Mouse (Mus musculus): ENCODE data around the gene Pdzrn3. TPM values are rescaled to one million over a fixed set of nuclear protein-coding genes. Genes with fewer than 3 reads are reported as not detected.

Pdzrn3 gene
- total and polyA plus RNA-seq, 3 experiments, result 0.08 TPM; not detected in 2

- DNase-seq (ENCODE audit: low read depth, low spot score), result no peak
- Histone ChIP-seq H3K9ac (ENCODE audit: control insufficient read depth, low read depth, low read length, poor library complexity, severe bottlenecking) (no peak overlapping the region), H3K4me1 (ENCODE audit: control insufficient read depth in 1 of 2, insufficient read depth in 2 of 2, low read length in 2 of 2) (peaks cover 6 to 19% of the 10 kb centered on the region in 2 experiments), H3K4me3 (ENCODE audit: control insufficient read depth in 1 of 2, insufficient read depth in 1 of 2, low read depth in 2 of 2, low read length in 2 of 2) (no peak overlapping the region), H3K27ac (ENCODE audit: control insufficient read depth, low read depth, low read length) (no peak overlapping the region), H3K36me3 (ENCODE audit: control insufficient read depth in 1 of 2, insufficient read depth in 2 of 2, low read length in 2 of 2) (peaks cover 0 to 10% of the 10 kb centered on the region in 2 experiments; a peak in 2 of 4 replicates), H3K9me3 (replicated peaks; ENCODE audit: insufficient read depth, low read length) (no peaks in the 10 kb centered on the region), H3K27me3 (ENCODE audit: control insufficient read depth in 1 of 2, insufficient read depth in 2 of 2, low read length in 2 of 2) (no peaks in the 10 kb centered on the region), H3K79me2 (ENCODE audit: control insufficient read depth, insufficient read depth, low read length, poor library complexity) (no peaks in the 10 kb centered on the region)
- TF ChIP-seq TBP (IDR thresholded peaks at IDR 0.05; ENCODE audit: low read depth, low read length), result no peak
- TF ChIP-seq USF2 (IDR thresholded peaks at IDR 0.05; ENCODE audit: borderline replicate concordance in 1 of 2, insufficient read depth in 1 of 2, low read depth in 1 of 2, low read length in 2 of 2), result no peak
- no peak for TF ChIP-seq RCOR1 (IDR thresholded peaks at IDR 0.05; ENCODE audit: low read depth, low read length)
- no peak for TF ChIP-seq POLR2A (IDR thresholded peaks at IDR 0.05; ENCODE audit: control insufficient read depth in 1 of 2, insufficient read depth in 1 of 2, low read depth in 1 of 2, low read length in 2 of 2, poor library complexity in 1 of 2)
- no peak for TF ChIP-seq MEF2A (IDR thresholded peaks at IDR 0.05; ENCODE audit: extremely low read depth, insufficient replicate concordance, low read depth, low read length, poor library complexity, severe bottlenecking)
- no peak for TF ChIP-seq ZNF384 (IDR thresholded peaks at IDR 0.05; ENCODE audit: low read depth, low read length)
- TF ChIP-seq NELFE (IDR thresholded peaks at IDR 0.05; ENCODE audit: low read depth, low read length), result no peak
- no peak for TF ChIP-seq RAD21 (IDR thresholded peaks at IDR 0.05; ENCODE audit: low read depth, low read length)
- no peak for TF ChIP-seq JUND (IDR thresholded peaks at IDR 0.05; ENCODE audit: low read depth, low read length)
- TF ChIP-seq POLR2AphosphoS5 (IDR thresholded peaks at IDR 0.05; ENCODE audit: borderline replicate concordance, low read depth, low read length), result no peak
- no peak for TF ChIP-seq TCF12 (IDR thresholded peaks at IDR 0.05; ENCODE audit: low read depth, low read length)
- TF ChIP-seq MAZ (IDR thresholded peaks at IDR 0.05; ENCODE audit: low read depth, low read length), result no peak
- TF ChIP-seq CHD2 (IDR thresholded peaks at IDR 0.05; ENCODE audit: low read length), result no peak
- TF ChIP-seq CTCF (IDR thresholded peaks at IDR 0.05 in 2 of 3, conservative IDR thresholded peaks at IDR 0.05 in 1 of 3; ENCODE audit: control insufficient read depth in 1 of 3, insufficient read depth in 1 of 3, low read depth in 2 of 3, low read length in 3 of 3, poor library complexity in 1 of 3, severe bottlenecking in 1 of 3), result no peak
- TF ChIP-seq NRF1 (IDR thresholded peaks at IDR 0.05; ENCODE audit: insufficient read depth, low read depth, low read length, poor library complexity, severe bottlenecking), result no peak
- no peak for TF ChIP-seq KAT2A (conservative IDR thresholded peaks at IDR 0.05; ENCODE audit: low read depth, low read length)
- no peak for TF ChIP-seq EP300 (IDR thresholded peaks at IDR 0.05; ENCODE audit: low read depth in 1 of 2, low read length in 2 of 2)
Measured at GRCm38 (mm10) chr6:101310491-101310890, 67.2 kb downstream of the Pdzrn3 start.

- Histone ChIP-seq H3K4me1 (ENCODE audit: control insufficient read depth in 1 of 2, insufficient read depth in 2 of 2, low read length in 2 of 2) (peaks cover 11 to 30% of the 10 kb centered on the region in 2 experiments), H3K36me3 (ENCODE audit: control insufficient read depth in 1 of 2, insufficient read depth in 2 of 2, low read length in 2 of 2) (peaks cover 0 to 24% of the 10 kb centered on the region in 2 experiments; a peak in 2 of 4 replicates), H3K9ac (ENCODE audit: control insufficient read depth, low read depth, low read length, poor library complexity, severe bottlenecking) (no peak overlapping the region), H3K9me3 (replicated peaks; ENCODE audit: insufficient read depth, low read length) (no peaks in the 10 kb centered on the region), H3K4me3 (ENCODE audit: control insufficient read depth in 1 of 2, insufficient read depth in 1 of 2, low read depth in 2 of 2, low read length in 2 of 2) (no peak overlapping the region), H3K27me3 (ENCODE audit: control insufficient read depth in 1 of 2, insufficient read depth in 2 of 2, low read length in 2 of 2) (no peaks in the 10 kb centered on the region), H3K27ac (ENCODE audit: control insufficient read depth, low read depth, low read length) (0 out of 2 replicates have a peak overlapping the region, but pooled peaks have one; percentile 27), H3K79me2 (ENCODE audit: control insufficient read depth, insufficient read depth, low read length, poor library complexity) (no peaks in the 10 kb centered on the region)
- peak; percentile 68 for DNase-seq (ENCODE audit: low read depth, low spot score)
- TF ChIP-seq ETS1 (IDR thresholded peaks at IDR 0.05; ENCODE audit: low read depth, low read length), result peak; percentile 57; the same call in 1 of the 2 replicates
- no peak for TF ChIP-seq KAT2A (conservative IDR thresholded peaks at IDR 0.05; ENCODE audit: low read depth, low read length)
- no peak for TF ChIP-seq ZKSCAN1 (IDR thresholded peaks at IDR 0.05; ENCODE audit: low read depth, low read length)
- peak in 1 of 2 experiments; percentile 29; a peak in 1 of 4 replicates for TF ChIP-seq EP300 (IDR thresholded peaks at IDR 0.05; ENCODE audit: low read depth in 1 of 2, low read length in 2 of 2)
- no peak for TF ChIP-seq JUND (IDR thresholded peaks at IDR 0.05; ENCODE audit: low read depth, low read length)
- TF ChIP-seq MXI1 (IDR thresholded peaks at IDR 0.05; ENCODE audit: low read depth, low read length), result peak; percentile 69
- TF ChIP-seq NELFE (IDR thresholded peaks at IDR 0.05; ENCODE audit: low read depth, low read length), result no peak
- TF ChIP-seq MAX (IDR thresholded peaks at IDR 0.05; ENCODE audit: low read length), result 0 out of 2 replicates have a peak, but pooled peaks have one; percentile 32
- TF ChIP-seq UBTF (IDR thresholded peaks at IDR 0.05; ENCODE audit: borderline replicate concordance, insufficient read depth, low read depth, low read length), result no peak
- TF ChIP-seq SIN3A (IDR thresholded peaks at IDR 0.05; ENCODE audit: low read length), result peak; percentile 43; the same call in 1 of the 2 replicates
Measured at GRCm38 (mm10) chr6:101307964-101308531, 69.6 kb downstream of the Pdzrn3 start.
